Comparison of ENCODE assay signal across 9 mouse cellular contexts in the genomic region with DNA sequence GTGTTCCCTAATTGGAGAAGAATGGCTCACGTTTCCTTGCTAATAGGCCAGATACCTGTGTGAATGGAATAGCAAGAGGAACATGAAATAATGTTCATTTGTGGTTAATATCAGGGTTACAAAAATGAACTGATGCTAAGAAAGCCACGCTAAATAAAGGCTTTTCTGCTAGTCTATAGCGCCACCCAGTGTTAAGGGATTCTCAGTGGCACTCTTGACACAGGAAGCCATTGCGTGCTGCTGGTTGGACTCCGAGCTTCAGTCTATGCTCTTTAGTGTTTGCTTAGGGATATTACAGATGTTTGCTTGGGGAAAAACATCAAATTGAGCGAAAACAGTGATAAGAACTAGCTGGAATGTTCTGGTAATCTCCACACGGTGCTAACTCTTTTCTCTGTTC.
DNase-seq lines count a peak whose midpoint lies in the region; ATAC-seq and TF ChIP-seq lines count a peak whose summit lies in the region.
"Had no signal": no experiment of that assay in that cellular context is flagged by ENCODE, and none has a peak within 500 bp of the region (broad histone marks: within the 10 kb centered on the region; RNA-seq: fewer than 3 reads in every experiment).

No protein-coding gene starts in this region.

- no peak overlapping the region for H3K4me3 ChIP-seq in stomach, embryonic 16.5 days (replicated peaks; ENCODE audit: low read length)
- H3K4me3 ChIP-seq: stomach, embryonic 15.5 days had no signal

- POLR2A ChIA-PET in Patski (lab: Charles Lee) = no interaction called here

- intact Hi-C loops in heart, postnatal 14 days (cut with DNase I) = loop anchor here (2.0 kb wide), 1 partner anchor 826 kb away; no protein-coding TSS in a partner anchor

- TF ChIP-seq CTCF in Patski (IDR thresholded peaks at IDR 0.05) = peak; percentile 53

- WGBS in stomach, embryonic 16.5 days = 4% methylated on average over 7 of the region's 7 CpGs

- H3K4me1 ChIP-seq in stomach, embryonic 16.5 days (ENCODE audit: control insufficient read depth, insufficient read depth, low read length) = no peaks in the 10 kb centered on the region
- H3K4me1 ChIP-seq: stomach, embryonic 15.5 days had no signal

- H3K9me3 ChIP-seq in stomach, embryonic 16.5 days (replicated peaks; ENCODE audit: control insufficient read depth, low read length) = no peaks in the 10 kb centered on the region
- H3K9me3 ChIP-seq: stomach, embryonic 15.5 days had no signal

- H3K9ac ChIP-seq in stomach, embryonic 16.5 days (ENCODE audit: low read length) = no peak overlapping the region
- H3K9ac ChIP-seq: stomach, embryonic 15.5 days had no signal

- DNase-seq in 416B (ENCODE audit: low read depth) = peak; percentile 88
- DNase-seq in Patski (ENCODE audit: low read depth, low spot score) = no peak
- peak; percentile 93 for DNase-seq in embryo, embryonic 10.5 days (ENCODE audit: low spot score)
- DNase-seq in heart, postnatal 14 days = peak; percentile 18 to 73
- DNase-seq in layer of hippocampus, adult 18-20 months (ENCODE audit: low spot score in 2 of 2) = peak; percentile 42 to 85
- DNase-seq in lung, postnatal 36 days = peak; percentile 44
- DNase-seq in B cell, adult 2 months = no peak

- H3K4me2 ChIP-seq in stomach, embryonic 16.5 days (ENCODE audit: low read depth, low read length) = 0 out of 2 replicates have a peak overlapping the region, but pooled peaks have one; percentile 29
- H3K4me2 ChIP-seq: stomach, embryonic 15.5 days had no signal

- no peaks in the 10 kb centered on the region for H3K27me3 ChIP-seq in Patski
- no peaks in the 10 kb centered on the region for H3K27me3 ChIP-seq in stomach, embryonic 16.5 days (ENCODE audit: control insufficient read depth, insufficient read depth, low read length)
- H3K27me3 ChIP-seq: stomach, embryonic 15.5 days had no signal

- no peak for ATAC-seq in Patski
- ATAC-seq in stomach, embryonic 16.5 days (ENCODE audit: insufficient read depth, low FRiP score) = no peak

- in situ Hi-C loops in Patski (cut with MboI; ENCODE audit: low pct_unique_long_range_greater_than_20kb) = no loop called here

- no peak overlapping the region for H3K27ac ChIP-seq in stomach, embryonic 16.5 days (ENCODE audit: low read length)
- H3K27ac ChIP-seq: stomach, embryonic 15.5 days had no signal

- CTCF ChIA-PET in Patski (lab: Charles Lee) = no interaction called here

- no peaks in the 10 kb centered on the region for H3K36me3 ChIP-seq in stomach, embryonic 16.5 days (ENCODE audit: control insufficient read depth, insufficient read depth, low read length)
- H3K36me3 ChIP-seq: stomach, embryonic 15.5 days had no signal

Comparison
In these comparisons a context has a peak if more than half of its experiments do, and no peak if none do; other contexts are left out.
1. DNase-seq: peak in 416B (single experiment), embryo, embryonic 10.5 days (single experiment), heart, postnatal 14 days (2 of 2), layer of hippocampus, adult 18-20 months (2 of 2) and lung, postnatal 36 days (single experiment); none in Patski (single experiment) and B cell, adult 2 months (0 of 2).